Mouse (Mus musculus) layer of hippocampus, postnatal 14 days (tissue): ENCODE measurements around the gene Lingo1. TPM values are rescaled to one million over a fixed set of nuclear protein-coding genes. Genes with fewer than 3 reads are reported as not detected.

Experiments
- DNase-seq, 2 experiments: peaks; one replicate each; pipeline ENCODE4 v3.0.0; 2021 to 2022; ENCODE audit warnings: low spot score in 2 of 2, mixed read lengths in 1 of 2
- total RNA-seq, 2 experiments: library from RNA; stranded (reverse); gene quantifications; 2 replicates each; pipeline ENCODE4 v1.2.3; 2021

Lingo1 gene
- total RNA-seq, 2 experiments from 2014 or later = 293 to 311 TPM

DNA sequence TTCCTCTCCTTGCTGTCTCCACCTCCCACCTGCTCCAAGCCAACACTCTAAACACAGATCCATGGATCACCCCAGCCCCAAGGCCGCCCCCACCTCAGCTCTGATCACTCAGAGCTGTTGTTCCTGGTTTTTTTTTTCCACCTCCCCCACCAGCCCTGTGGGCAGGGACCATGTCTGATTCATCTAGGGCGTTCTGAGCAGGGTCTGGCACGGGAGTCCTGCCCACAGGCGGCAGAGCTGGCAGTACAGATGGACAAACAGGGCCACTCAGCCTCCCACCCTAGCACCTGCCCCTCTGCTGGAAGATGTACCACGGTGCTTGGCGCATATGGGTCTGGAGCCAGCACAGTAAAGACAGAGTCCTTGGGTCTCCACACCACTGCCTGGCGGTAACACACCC, 114.3 kb downstream of the Lingo1 start:
- no peak for DNase-seq

DNA sequence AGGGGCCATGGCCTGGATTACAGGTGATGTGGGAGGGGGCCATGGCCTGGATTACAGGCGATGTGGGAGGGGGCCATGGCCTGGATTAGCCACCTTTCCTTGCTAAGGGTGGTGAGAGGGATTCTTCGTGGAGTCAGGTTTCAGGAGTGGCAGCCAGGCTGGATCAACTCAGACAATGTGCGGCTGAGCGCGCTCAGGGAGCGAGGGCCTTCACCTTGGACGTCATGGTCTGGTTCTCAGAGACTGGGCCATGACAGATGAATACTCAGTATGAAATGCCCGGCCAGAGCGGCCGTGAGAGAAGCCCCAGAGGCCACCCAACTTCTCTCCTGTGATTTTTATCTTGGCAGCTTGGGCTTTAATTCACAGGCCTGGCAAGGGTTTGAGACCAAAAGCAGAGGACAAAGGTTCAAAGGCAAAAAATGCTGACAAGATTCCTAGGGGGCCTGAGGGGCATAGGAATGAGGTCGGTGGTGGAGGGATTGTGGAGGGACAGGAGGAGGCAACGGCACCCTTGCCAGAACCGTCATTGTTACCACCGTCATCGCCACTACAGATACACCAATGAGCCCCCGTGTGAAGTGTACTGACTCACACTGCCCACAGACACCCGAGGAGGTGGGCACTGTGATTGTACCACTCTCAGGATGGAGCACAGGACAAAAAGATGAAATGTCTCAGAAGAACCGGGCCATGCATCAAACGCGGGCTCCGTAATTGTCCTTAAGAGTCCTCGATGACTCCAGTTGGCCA, 117.2 kb downstream of the Lingo1 start:
- DNase-seq = no peak

DNA sequence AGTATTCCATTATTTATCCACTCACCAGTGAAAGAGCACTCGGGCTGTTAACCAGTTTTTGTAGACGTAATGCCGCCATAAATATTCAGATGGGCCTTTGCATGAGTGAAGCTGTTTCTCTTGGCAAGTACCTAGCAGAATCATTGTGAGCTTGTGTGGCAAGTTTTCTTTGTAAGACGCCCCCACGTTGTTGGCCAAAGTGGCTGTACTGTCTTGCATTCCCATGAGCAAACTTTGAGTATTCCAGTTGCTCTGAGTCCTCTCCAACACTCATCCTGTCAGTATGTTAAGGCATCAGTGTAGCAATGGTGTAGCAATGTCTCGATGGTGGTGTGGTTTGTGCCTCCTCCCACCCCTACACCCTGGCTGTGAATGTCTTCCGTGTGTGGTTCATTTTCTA, 120.6 kb downstream of the Lingo1 start:
- no peak for DNase-seq

DNA sequence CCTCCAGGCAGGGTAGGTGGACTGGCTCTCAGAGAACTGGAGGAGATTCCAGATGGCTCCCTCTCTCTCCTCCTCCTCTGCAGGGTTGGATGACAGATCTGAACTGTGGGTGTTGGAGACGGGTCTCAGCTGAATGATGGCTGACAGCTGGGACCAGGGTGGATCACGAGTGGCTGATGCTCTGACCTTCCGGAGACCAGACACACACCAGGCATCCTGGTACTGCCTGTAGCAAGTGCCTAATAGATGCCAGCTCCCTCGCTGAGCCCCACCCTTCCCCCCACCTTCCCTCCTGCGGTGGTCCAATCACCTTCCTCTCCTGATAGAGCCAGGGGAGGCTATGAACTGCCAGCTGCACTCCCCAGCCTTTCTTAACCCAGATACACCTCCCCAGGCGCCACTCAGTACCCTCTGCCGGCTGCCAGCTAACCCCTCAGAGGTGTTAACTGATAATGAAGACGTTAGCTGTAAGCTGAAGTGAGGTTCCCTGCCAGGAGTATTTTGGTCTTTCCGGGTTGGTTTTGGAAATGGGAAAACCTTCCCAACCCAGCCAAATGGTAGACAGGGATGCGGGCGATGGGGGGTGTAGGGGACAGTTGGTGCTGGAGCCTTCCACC, 126.6 kb downstream of the Lingo1 start:
- DNase-seq = no peak

DNA sequence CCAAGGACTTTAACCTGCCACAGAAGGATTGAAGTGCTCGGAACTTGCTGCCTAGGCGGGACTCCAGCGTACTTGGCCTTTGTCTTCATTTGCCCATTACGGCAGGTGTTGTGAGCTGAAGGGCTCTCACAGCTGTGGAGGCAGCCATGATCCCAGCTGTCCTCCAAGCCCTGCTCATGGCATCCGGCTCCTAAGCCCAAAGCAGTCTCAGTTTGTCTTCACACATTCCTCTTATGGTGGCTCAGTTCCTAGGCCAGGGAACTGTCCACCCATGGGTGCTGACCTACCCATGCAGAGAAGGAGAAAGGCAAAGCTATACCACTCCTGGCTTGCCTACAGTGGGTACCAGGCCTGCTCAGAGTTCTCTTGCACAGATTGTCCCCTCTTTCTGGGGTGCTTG, 132.1 kb downstream of the Lingo1 start:
- DNase-seq = no peak

DNA sequence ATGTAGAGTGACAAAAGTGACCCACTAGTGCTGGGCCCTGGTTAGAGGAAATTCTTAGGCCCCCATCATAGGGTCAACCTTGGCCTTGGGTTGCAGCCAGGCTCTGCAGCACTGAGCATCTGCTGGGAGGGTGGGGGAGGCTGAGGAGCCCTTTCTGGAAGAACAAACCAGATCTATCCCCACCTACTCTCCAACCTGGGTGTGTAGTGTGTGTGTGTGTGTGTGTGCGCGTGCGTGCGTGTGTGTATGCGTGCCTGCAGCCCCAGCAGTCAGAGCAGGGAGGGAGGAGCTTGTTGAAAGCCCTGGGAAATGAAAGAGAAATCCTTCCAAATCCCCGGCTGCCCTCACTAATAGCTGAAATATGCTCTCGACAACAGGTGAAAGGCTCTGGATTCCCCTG, 133.3 kb downstream of the Lingo1 start:
- no peak for DNase-seq

DNA sequence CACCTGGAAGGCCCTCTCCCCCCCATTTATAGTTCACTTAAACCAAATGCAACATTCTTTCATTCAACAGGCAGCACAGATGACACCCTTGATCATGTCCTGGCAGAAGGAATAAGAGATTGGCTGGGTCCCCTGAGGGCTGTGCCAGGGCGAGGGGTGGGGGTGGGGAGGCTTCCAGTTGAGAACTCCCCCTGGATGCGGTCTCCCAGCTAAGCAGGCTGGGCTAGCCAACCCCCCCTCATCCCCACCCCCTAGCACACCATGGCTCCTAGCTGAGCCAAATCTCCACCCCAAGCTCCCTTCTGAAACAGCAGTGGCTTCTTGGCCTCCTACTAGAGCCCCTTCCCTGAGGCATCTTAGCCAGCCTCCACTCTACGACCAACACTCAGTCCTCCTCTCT, 133.9 kb downstream of the Lingo1 start:
- DNase-seq = no peak

DNA sequence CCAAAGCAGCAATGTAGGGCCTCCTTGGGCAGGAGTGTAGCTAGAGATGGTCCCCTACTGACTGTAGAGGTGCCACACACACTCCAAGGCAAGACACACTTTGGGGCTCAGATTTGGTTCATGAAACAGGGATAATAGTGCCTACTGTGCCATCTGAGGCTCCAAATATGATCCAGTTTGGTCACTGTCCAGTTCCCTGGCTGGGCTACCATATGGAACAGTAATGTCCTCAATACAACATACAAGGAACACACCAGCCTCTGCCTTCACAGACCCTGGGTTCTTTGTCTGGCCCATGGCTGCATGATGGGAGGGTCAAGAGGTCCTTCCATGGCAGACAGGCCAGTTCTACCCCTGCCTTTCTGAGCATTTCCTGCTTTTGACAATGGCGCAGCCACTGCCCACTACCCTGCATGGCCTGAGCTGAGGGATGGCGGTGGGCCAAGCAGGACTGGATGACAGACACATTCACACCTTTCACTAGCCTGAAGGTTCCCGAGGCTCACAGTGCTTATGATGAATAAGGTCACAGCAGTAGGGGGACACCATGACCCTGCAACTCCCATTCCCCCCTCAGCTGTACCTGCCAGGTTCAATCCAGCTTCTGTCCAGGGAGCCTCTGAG, 134.9 kb downstream of the Lingo1 start:
- DNase-seq = no peak

DNA sequence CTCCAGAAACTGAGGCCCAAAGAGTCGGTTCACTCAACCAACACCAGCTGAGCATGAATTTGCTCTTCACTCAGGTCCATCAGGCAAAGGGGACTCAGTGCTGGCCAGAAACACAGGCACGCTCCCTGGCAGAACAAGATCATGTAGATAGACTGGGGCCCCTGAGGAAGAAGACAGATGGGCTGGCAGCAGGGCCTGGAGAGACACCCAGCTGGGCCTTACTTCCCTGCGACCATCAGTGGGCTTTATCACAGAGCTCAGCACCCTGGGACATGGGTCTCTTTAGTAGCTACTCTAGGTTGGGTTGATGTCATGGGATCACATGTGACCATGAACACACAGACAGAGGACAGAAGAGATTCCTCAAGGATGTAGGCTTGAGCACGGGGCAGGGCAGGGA, 137.7 kb downstream of the Lingo1 start:
- DNase-seq = no peak

DNA sequence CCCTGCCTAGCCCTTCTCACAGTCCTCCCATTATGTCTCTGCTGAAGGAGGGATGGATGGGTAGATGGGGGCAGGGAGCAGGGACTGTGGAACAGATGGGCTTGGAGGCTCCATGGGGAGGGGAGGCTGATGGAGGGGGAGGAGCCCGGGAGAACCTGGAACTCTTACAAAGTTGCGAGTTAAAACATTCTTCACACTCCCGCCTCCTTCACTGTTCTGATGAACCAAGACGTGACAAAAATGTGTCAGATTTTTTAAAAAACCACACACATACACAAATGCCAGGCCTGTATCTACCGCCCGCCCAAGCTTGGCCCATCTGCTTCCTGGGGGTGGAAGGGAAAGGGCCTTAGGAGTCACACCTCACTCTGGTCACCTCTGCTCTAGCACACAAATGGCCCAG, 138.3 kb downstream of the Lingo1 start:
- peak in 1 of 2 experiments; percentile 83 for DNase-seq

DNA sequence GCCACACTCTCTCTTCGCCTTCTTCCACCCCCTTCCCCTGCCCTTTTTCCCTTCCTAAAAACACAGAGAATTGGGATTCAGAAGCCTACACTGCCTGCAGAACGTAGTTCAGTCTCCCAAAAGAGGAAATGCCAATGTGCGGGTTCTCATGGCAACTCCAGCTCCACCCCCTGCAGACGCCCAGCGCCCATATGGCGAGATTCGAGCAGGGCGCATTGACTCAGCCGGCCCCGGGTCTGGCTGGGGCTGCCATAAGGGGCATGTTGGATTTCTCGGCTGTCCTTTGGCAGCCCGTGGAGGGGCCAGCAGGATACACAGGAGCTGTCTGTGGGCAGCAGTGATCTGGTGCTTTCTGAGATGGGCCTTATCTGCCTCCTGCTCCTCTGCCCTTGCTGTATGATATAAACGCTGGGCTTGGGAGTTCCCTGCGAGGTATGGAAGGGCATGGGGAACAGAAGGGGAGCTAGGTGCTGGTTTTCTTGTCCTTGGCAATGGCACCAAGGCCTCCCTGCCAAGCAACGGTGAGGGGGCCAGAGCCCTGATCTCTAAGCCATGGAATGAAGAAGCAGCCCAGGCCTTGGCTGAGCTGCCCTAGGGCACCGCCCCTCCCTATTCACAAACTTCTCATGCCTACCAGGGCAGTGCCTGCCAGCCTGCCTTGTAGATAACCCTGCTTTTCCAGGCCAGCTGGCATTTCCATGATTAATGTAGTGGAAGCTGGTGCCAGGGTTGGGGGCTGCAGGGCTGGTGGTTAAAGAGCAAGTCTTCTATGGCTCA, 139.3 kb downstream of the Lingo1 start:
- peak; percentile 72 to 86 for DNase-seq

DNA sequence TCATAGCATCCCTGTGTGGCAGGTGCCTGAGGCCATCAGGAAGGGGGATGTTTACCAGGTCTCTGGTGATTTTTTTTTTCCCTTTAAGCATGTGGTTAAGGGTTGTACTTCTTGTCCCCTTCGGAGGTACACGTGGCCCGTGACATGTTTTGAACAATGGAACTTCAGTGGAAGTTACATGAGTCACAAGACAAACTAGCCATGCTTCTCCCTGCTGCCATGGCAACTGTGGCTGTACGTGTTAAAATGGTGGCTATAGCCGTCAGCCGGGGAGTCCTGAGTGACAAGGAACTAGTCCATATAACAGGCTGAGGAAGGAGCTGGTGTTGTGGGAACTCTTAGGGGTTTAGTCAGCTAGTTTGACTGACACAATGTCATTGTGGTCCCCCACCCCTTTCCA, 141.1 kb downstream of the Lingo1 start:
- DNase-seq = no peak

DNA sequence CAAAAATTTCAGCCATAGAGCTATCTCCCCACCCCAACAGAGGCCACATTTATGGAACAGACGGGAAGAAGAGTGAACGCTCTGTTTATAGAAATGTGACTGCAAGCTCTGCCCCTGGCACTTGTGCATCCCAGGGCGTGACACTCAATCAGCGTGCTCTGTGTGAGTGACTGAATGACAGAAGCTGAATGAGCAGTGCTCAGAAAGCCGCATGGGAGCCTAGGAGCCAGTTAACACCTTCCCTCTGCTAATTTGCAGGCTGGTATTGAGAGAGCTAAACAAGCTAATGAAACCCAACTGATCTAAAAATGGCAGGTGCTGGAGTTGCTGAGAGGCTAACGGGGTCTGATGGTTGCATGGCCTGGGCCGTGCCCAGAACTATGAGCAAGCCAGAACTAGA, 143.7 kb downstream of the Lingo1 start:
- peak in 1 of 2 experiments; percentile 51 for DNase-seq

DNA sequence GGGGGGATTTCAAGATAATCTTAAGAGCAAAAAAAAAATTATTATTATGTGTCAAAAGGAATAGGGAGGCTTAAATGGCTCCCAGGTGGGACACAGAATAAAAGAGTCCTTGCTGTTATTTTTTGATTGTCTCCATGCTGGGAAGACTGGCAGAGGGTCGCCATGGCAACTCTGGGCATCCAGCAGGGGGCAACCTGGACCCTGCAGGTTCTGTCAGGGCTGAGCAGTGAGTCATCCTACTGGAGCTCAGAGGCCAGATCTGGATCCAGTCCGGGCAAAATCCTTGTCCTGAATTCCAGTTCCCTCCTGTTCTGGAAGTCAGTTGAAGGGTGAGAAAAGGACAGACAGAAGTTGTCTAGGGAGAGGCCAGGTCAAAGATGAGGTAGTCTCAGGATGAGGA, 144.7 kb downstream of the Lingo1 start:
- no peak for DNase-seq

DNA sequence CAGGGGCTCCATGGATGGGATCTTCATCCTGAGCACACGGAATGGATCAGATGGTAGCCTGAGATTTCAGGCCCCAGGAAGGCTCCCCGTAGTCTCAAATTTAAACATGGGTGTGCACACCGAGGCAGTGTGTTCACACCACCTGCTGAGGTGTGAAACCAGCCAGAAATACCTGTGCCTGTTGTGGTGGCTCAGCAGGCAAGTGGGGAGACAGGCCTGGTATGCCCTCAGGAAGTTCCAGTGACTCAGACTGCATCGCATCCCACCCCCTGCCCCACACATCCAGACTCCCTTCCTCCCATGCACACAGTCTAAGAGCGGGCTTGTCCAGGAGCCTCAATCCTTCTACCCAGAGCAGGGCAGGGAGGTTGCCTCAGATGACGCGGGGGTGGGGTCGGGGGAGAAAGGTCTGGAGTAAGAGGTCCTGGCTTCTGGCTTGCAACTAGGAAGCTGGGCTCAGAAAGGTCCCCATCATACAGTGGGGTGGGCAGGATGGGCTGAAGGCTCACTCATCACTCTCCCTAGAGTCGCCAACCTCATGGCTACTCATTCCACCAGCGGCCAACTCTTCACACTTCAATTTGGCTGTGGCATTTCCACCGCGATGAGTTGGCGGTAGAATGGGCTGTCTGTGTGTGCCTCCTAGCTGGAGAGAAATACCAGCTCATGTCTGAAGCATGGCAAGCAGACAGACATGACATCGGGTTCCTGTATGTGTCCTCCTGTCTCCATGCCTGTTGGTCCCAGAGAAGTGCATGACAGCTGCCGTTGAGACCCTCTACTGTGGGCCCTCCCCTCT, 149.8 kb downstream of the Lingo1 start:
- no peak for DNase-seq

DNA sequence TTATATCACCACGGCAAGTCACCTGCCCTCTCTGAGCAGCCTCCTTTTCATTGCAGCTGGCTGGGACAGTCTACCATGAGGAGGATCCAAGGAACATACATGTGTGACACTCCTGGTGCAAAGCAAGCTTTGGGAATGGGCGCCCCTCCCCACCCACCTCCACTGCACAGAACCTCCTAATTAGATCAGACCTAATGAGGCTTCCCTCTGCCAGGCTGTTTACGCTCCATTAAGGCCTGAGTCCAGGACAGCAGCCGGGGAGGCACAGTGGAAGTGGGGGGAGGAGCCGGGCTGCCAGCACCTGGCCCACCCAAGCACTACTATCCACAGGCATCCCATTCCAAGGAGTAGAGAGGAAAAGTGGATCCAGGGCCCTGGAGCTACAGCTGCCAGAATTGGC, 152.8 kb downstream of the Lingo1 start:
- DNase-seq = no peak

DNA sequence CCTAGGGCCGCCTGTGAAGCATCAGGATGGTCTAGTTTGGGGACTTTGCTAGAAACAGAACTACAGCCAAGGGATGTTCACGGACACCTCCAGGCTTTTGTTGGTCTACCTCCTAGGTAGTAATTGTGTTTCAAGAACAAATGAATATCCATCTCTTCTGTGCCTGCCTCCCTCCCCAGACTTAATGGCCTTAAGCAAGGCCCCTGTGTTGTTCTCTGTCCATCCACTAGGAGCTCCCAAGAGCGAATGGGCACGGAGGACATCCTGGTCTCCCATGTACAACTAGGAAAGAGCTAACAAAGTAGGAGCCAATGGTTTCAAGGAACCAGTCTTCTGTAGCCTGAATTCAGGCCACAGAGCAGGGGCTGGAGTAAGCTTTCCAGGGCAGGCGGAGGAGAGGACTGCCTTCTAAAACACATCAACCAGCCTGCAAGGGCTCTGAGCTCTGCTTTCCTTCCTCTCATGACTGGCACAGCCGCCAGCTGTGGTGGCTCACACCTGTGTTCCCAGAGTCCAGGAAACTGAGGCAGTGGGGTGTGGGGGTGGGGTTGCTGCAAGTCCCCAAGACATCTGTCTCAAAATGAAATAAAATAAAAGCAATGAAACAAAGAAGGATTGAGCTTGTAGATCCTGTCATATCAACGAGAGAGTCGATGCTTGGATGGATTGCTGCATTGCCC, 157.9 kb downstream of the Lingo1 start:
- DNase-seq = no peak

DNA sequence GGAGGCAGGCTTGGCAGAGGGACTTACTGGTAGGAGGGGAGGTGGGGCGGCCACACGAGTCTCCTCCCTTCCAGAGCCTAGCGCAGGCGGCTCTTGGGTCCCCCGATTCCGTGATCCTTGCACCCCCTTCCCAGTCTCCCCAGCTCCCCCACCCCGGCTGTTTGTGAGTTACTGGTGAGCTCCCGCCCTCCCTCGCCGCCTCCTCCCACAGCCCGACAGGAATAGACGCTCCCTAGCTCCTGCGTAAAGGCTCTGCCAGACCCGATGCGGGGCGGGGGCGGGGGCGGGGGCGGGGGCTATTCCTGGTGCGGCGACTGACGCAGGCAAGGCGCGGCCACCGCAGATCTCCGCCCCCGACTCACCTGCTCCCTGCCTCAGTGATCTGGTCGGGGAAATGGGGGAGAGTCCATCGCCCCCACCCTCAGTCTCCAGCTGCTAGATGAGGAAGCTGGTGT, 158.8 kb downstream of the Lingo1 start:
- peak; percentile 56 to 58 for DNase-seq

DNA sequence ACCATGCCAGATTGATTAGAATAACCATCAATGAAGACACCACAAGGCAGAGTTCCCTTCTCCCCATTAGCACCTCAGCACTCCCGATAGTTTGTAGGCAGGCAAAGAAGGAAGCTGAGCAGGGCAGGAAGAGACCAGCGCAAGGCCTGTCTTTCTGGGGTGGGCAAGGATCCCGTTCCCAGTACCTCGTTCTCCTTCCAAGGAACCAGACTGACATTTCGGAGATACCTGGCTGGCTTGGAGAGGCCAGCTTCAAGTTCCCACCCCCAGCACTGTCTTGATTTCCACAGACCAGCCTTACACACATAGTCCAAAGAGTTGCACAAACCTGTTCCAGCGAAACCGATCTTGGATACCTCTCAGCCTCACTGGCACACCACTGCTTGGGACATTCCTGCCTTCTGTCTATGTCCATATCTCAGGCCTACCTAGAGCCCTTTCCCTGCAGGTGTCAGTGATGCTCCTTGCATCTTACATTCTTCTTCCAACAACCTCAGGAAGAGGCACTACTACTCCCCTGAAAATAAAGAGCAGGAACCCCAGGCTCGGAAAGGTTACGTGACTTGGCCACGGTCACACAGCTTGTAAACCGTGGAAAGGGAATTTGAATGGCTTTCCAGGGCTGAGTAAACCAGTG, 159.4 kb downstream of the Lingo1 start:
- no peak for DNase-seq

DNA sequence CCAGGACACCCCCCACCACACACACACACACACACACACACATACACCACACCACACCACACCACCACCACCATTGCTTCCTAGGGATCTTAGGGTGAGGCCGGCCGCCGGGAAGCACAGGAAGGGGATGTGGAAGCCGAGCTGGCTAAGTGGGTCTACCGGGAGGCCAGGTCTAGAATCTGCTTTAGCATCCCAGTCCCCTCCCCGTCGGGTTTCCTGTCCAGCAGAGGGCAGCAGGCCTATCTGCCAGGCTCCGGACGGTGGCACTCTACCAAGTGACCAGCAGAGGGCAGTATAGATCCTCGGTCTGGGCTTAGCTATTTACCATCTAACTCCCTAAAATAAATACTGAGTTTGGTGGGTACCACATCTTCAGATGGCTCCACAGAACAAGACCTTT, 160.1 kb downstream of the Lingo1 start:
- peak; percentile 94 for DNase-seq
